Mouse (Mus musculus): ENCODE data around the gene Trmt112. TPM values are rescaled to one million over a fixed set of nuclear protein-coding genes. Genes with fewer than 3 reads are reported as not detected.

Trmt112 gene
- polyA plus RNA-seq, 1 experiment from 2014 or later, result 116 TPM

DNA sequence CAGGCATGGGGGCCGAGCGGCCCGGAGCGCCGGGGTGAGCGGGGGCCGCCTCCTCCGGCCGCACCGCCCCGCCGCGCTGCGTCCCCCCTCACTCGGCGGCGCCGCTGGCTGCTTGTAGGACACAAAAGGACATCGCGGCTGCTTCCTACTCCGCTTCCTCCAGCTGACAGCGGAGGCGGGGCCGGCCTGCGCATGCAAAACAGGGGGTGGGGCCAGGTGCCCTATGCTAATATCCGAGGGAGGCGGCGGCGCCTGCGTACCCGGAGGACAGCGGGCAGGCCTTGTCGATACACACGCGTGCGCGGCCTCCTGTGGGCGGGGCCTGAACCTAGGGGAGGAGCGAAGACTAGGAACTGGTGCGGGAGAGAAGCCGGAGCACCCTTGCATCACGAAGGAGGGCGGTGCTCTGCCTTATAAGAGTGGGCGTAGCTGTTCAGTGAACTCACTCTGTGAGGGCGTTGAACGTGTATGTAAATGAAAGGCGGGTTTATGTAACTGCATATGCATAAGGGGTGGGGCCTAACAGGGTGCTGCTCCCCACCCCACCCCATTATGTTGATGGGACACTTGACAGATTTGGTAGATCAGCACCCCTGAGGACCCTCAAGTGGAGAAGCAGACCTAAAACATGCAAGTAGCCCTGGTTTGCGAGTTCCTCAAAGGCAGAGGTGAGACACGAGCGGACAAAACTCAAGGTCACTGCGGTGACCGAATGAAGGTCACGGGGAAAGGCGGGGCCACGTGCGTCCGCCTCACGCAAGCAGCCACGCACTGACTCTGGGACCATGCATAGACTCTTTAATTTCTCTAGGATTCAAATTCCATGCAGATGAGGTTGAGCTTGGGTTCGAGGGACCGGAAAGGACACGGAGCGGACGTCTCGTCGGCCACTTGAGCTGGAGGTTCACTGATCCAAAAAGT lies 12.4 kb downstream of the Trmt112 start, which contains the start of gene Esrra:
Gene Esrra, minus strand, starts transcription at position 167 of the 921 bp plus-strand sequence.
- peak within 1 kb of the TSS; percentile 88 for H3K27ac ChIP-seq (replicated peaks)
- H3K9ac ChIP-seq (replicated peaks), result peak within 1 kb of the TSS; percentile 97
- H3K27me3 ChIP-seq, result peaks cover 43% of the 10 kb centered on the region
- peak within 1 kb of the TSS; percentile 93 for H3K4me2 ChIP-seq (replicated peaks)
- H3K4me1 ChIP-seq, result peaks cover 37% of the 10 kb centered on the region
- H3K9me3 ChIP-seq, result no peaks in the 10 kb centered on the region
- H3K36me3 ChIP-seq, result 0 out of 2 replicates have a peak, but pooled peaks cover 5% of the 10 kb centered on the region
- peak; percentile 96 for ATAC-seq (replicated peaks)
- 1% methylated on average over 65 of the region's 66 CpGs for WGBS
- H3K4me3 ChIP-seq, result peak within 1 kb of the TSS; percentile 88

DNA sequence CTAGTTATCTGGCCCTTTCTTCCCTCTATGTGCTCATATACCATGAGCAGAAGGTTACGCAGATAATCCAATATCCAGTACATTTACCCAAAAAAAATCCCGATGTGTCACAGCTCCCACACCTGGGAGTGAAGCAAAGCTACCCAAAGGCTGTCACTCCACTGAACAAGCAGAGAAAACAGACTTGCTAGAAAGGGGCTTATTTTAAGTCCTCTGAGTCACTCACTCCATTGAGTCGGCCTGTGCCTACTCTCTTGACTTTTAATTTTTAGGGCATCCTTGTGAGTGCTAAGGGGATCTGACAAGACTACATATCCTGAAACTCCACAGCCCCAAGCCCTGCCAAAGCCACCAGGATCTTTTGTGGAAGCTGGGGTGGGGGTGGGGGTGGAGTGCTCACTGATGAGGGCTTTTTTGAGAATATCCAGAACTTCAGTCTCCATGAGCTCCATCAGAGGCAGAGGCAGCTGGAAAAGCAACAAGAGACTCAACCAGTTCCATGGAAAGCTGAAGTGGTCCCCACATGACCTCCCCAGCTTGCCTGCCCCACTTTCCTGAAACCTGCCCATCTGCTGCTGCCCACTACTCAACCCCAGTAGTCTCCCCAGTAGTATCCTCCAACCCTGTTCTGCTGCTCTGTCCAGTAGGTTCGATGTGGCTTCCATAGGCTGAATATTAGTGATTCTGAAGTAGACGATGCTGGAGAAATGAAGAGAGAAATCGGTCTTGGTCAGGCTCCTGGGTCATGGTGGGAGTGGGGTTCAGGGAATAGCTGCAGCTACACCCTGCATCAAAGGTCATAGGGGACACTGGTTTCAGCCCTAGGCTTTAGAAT lies 13.6 kb downstream of the Trmt112 start:
- Histone ChIP-seq H3K27me3 (peaks cover 55% of the 10 kb centered on the region), H3K4me2 (replicated peaks) (no peak overlapping the region), H3K4me3 (no peak overlapping the region), H3K9ac (replicated peaks) (no peak overlapping the region), H3K27ac (replicated peaks) (no peak overlapping the region), H3K9me3 (no peaks in the 10 kb centered on the region), H3K36me3 (0 out of 2 replicates have a peak, but pooled peaks cover 5% of the 10 kb centered on the region), H3K4me1 (peaks cover 39% of the 10 kb centered on the region)
- WGBS, result 63% methylated on average over 6 of the region's 6 CpGs
- no peak for ATAC-seq (replicated peaks)

GRCm38 (mm10) chr19:6924461-6925306 lies 15.2 kb downstream of the Trmt112 start:
- Histone ChIP-seq H3K4me2 (replicated peaks) (no peak overlapping the region; the same call in 1 of the 2 replicates), H3K9me3 (no peaks in the 10 kb centered on the region)

GRCm38 (mm10) chr19:6925307-6925573 lies 15.7 kb downstream of the Trmt112 start, which contains the start of gene Catsperz:
TSS of gene Catsperz (minus strand) at chr19:6925380.
- H3K4me2 ChIP-seq (replicated peaks), result no peak within 1 kb of the TSS; the same call in 1 of the 2 replicates
- H3K4me1 ChIP-seq, result peaks cover 34% of the 10 kb centered on the region
- no peaks in the 10 kb centered on the region for H3K9me3 ChIP-seq
- 3% methylated on average over 9 of the region's 9 CpGs for WGBS
- H3K9ac ChIP-seq (replicated peaks), result no peak within 1 kb of the TSS
- H3K36me3 ChIP-seq, result no peaks in the 10 kb centered on the region
- H3K27ac ChIP-seq (replicated peaks), result no peak within 1 kb of the TSS
- no peak for ATAC-seq (replicated peaks)
- no peak within 1 kb of the TSS for H3K4me3 ChIP-seq
- H3K27me3 ChIP-seq, result peaks cover 71% of the 10 kb centered on the region

More at GRCm38 (mm10) chr19:6924461-6925306, 15.2 kb downstream of the Trmt112 start:
- no peak for ATAC-seq (replicated peaks)
- H3K9ac ChIP-seq (replicated peaks), result no peak overlapping the region
- peaks cover 39% of the 10 kb centered on the region for H3K4me1 ChIP-seq
- H3K36me3 ChIP-seq, result no peaks in the 10 kb centered on the region
- no peak overlapping the region for H3K4me3 ChIP-seq
- 3% methylated on average over 39 of the region's 39 CpGs for whole genome bisulfite sequencing
- H3K27me3 ChIP-seq, result peaks cover 68% of the 10 kb centered on the region
- H3K27ac ChIP-seq (replicated peaks), result no peak overlapping the region

- Histone ChIP-seq H3K27ac (replicated peaks) (no peak overlapping the region), H3K27me3 (peaks cover 75% of the 10 kb centered on the region), H3K36me3 (no peaks in the 10 kb centered on the region), H3K9ac (replicated peaks) (no peak overlapping the region), H3K4me3 (no peak overlapping the region), H3K9me3 (no peaks in the 10 kb centered on the region), H3K4me1 (peaks cover 29% of the 10 kb centered on the region), H3K4me2 (replicated peaks) (no peak overlapping the region)
- ATAC-seq (replicated peaks), result no peak
- 7% methylated on average over 37 of the region's 40 CpGs for WGBS
These were observed 16.3 kb downstream of the Trmt112 start for GRCm38 (mm10) chr19:6925611-6926329.

DNA sequence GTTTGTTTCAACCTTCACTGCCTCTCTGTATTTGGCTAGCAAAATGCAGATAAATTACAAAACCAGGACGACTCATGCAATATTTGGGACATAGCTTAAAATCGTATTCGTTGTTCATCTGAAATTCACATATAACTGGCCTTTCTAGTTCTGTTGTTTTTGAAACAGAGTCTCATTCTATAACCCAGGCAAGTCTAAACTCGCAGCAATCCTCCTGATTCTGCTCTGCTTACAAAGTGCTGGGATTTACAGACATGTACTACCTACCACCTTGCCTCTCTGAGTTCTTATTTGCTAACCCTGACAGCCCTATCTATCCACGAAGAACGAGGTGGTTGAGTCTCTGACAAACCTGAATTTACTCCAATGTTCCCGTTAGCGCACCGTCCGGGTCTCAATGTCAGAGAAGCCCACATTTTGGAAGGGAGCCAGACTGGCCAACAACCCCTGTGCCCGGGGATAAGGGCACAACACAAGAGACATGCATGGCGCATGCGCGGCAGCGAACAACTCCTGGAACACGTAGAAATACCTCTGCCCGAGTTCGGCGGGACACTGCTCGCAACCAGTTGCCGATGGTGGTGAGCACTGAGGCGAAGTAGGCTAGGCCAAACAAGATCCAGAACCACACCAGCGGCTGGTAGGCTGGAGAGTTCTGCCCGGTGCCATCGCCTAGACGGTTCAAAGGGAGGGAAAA lies 17.2 kb downstream of the Trmt112 start:
- Histone ChIP-seq H3K4me2 (replicated peaks) (peak overlapping the region; percentile 31), H3K4me3 (peak overlapping the region; percentile 19), H3K4me1 (peaks cover 25% of the 10 kb centered on the region), H3K9ac (replicated peaks) (no peak overlapping the region), H3K9me3 (no peaks in the 10 kb centered on the region), H3K36me3 (no peaks in the 10 kb centered on the region), H3K27me3 (peaks cover 85% of the 10 kb centered on the region), H3K27ac (replicated peaks) (no peak overlapping the region)
- ATAC-seq (replicated peaks), result no peak
- 8% methylated on average over 26 of the region's 26 CpGs for WGBS

GRCm38 (mm10) chr19:6928080-6928479 lies 18.6 kb downstream of the Trmt112 start:
- WGBS, result 12% methylated on average over 9 of the region's 9 CpGs
- Histone ChIP-seq H3K27ac (replicated peaks) (no peak overlapping the region), H3K4me3 (no peak overlapping the region), H3K9ac (replicated peaks) (no peak overlapping the region), H3K36me3 (no peaks in the 10 kb centered on the region), H3K4me2 (replicated peaks) (no peak overlapping the region), H3K27me3 (peaks cover 93% of the 10 kb centered on the region), H3K4me1 (peaks cover 16% of the 10 kb centered on the region), H3K9me3 (no peaks in the 10 kb centered on the region)
- ATAC-seq (replicated peaks), result no peak

DNA sequence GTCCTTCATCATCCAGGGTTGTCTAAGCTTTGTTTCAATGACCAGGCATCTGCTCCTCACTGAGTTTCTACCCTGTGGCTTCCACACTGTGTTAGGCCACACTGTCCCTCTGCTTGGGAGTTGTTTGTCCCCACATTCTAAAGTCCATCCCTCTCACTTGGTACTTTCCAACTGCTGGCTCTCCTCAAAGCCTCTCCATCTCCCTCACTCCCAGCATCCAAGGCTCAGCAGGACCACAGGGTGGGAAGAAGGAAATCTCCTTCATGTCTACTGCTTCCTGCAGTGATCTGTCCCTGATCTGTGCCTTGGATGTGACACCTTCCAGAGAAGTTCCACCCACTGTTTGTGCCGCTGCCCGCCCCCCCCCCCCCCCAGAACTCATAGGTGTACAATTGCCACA lies 21.5 kb downstream of the Trmt112 start:
- peaks cover 21% of the 10 kb centered on the region for H3K4me1 ChIP-seq
- 8% methylated on average over 2 of the region's 2 CpGs for WGBS
- no peaks in the 10 kb centered on the region for H3K9me3 ChIP-seq
- ATAC-seq (replicated peaks), result no peak
- no peaks in the 10 kb centered on the region for H3K36me3 ChIP-seq
- H3K9ac ChIP-seq (replicated peaks), result no peak overlapping the region
- H3K27me3 ChIP-seq, result peaks cover 94% of the 10 kb centered on the region
- no peak overlapping the region for H3K4me2 ChIP-seq (replicated peaks)
- H3K27ac ChIP-seq (replicated peaks), result no peak overlapping the region
- no peak overlapping the region for H3K4me3 ChIP-seq

DNA sequence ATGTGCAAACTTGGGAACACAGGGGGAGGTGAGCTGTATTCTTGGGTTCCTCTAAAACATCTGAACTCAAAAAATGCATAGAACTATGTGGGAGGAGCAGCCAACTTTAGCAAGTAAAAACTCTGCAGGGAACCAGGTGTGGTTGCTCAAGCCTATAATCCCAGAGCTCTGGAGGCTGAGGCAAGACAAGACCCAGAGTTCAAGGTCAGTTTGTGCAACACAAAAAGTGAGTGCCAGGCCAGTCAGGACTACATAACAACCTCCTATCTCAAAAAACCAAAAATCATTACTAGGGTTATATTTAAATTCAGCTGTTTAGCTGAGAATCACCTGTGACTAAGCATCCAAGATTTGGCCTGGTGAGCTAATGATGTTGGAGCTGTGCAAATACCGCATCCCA lies 22.5 kb downstream of the Trmt112 start:
- H3K4me1 ChIP-seq, result peaks cover 16% of the 10 kb centered on the region
- no peak for ATAC-seq (replicated peaks)
- H3K9ac ChIP-seq (replicated peaks), result no peak overlapping the region
- no peak overlapping the region for H3K27ac ChIP-seq (replicated peaks)
- no peaks in the 10 kb centered on the region for H3K9me3 ChIP-seq
- 31% methylated on average over 1 of the region's 1 CpGs for WGBS
- H3K27me3 ChIP-seq, result peaks cover 88% of the 10 kb centered on the region
- no peaks in the 10 kb centered on the region for H3K36me3 ChIP-seq
- no peak overlapping the region for H3K4me3 ChIP-seq
- no peak overlapping the region for H3K4me2 ChIP-seq (replicated peaks)

DNA sequence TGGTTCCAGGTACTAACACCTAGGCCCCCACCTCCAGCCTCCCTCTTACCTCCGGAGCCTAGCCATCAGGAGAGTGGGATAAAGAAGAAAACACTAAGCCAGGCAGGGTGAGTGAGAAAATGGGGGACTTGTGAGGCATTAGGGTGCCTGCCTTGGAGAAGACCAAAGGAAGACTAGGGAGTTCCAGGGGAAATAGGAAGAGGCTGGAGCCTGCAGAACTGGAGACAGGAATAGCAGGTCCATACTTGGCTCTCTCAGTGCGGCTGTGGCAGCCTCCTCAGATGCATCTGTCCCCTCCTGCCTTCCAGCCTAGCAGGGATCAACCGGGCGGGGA lies 23.6 kb downstream of the Trmt112 start:
- H3K36me3 ChIP-seq, result no peaks in the 10 kb centered on the region
- H3K4me1 ChIP-seq, result peaks cover 16% of the 10 kb centered on the region
- peaks cover 77% of the 10 kb centered on the region for H3K27me3 ChIP-seq
- no peak for ATAC-seq (replicated peaks)
- no peak overlapping the region for H3K9ac ChIP-seq (replicated peaks)
- no peak overlapping the region for H3K27ac ChIP-seq (replicated peaks)
- WGBS, result 25% methylated on average over 4 of the region's 4 CpGs
- no peaks in the 10 kb centered on the region for H3K9me3 ChIP-seq
- H3K4me3 ChIP-seq, result peak overlapping the region; percentile 45
- peak overlapping the region; percentile 68 for H3K4me2 ChIP-seq (replicated peaks)
